Mouse (Mus musculus) MEL (cell line): ENCODE measurements at regions not wholly inside any gene's neighbourhood (a gene's known extent, or its start where the extent isn't known, plus 50 kb on each side); places are given as distances from the start of the nearest gene placed in this dataset.

Experiments
- DNase-seq: peaks from one replicate; pipeline ENCODE4 v3.0.0; 2011; ENCODE audit warnings: low read depth, low spot score
- H3K27ac ChIP-seq: 2 replicates; pipeline ENCODE4 v1.5.1; 2012; ENCODE audit warnings: low read depth, mild to moderate bottlenecking, control low read depth, low read length, moderate library complexity; ENCODE audit not compliant: control insufficient read depth
- H3K27me3 ChIP-seq, 2 experiments: fragments of 150-350 bp in 1 of 2; sonication (generic) in 1 of 2; 2 replicates each; pipeline ENCODE4 v1.6.1; 2012; ENCODE audit warnings: low read length in 2 of 2, mild to moderate bottlenecking in 2 of 2, improper control_type of control experiment in 1 of 2, moderate library complexity in 1 of 2; ENCODE audit not compliant: insufficient read depth in 2 of 2, control insufficient read depth in 1 of 2
- H3K36me3 ChIP-seq, 2 experiments: 2 replicates each; pipeline ENCODE4 v1.6.1; 2012 to 2014; ENCODE audit warnings: low read length in 2 of 2, improper control_type of control experiment in 1 of 2, inconsistent platforms in 1 of 2, mild to moderate bottlenecking in 1 of 2; ENCODE audit not compliant: insufficient read depth in 2 of 2, control insufficient read depth in 1 of 2
- H3K4me1 ChIP-seq, 2 experiments: fragments of 150-350 bp in 1 of 2; sonication (generic) in 1 of 2; 2 replicates each; pipeline ENCODE4 v1.6.1; 2012; ENCODE audit warnings: low read length in 2 of 2, improper control_type of control experiment in 1 of 2, mild to moderate bottlenecking in 1 of 2; ENCODE audit not compliant: insufficient read depth in 2 of 2, control insufficient read depth in 1 of 2
- H3K4me3 ChIP-seq, 2 experiments: fragments of 150-350 bp in 1 of 2; sonication (generic) in 1 of 2; 2 replicates each; pipeline ENCODE4 v1.5.1; 2012; ENCODE audit warnings: low read depth in 2 of 2, low read length in 2 of 2, mild to moderate bottlenecking in 2 of 2, moderate library complexity in 2 of 2, control low read depth in 1 of 2, improper control_type of control experiment in 1 of 2; ENCODE audit not compliant: control insufficient read depth in 1 of 2, insufficient read depth in 1 of 2
- H3K79me2 ChIP-seq: 2 replicates; pipeline ENCODE4 v1.6.1; 2012; ENCODE audit warnings: mild to moderate bottlenecking, low read length, moderate library complexity; ENCODE audit not compliant: control insufficient read depth, poor library complexity, insufficient read depth
- H3K9ac ChIP-seq: 2 replicates; pipeline ENCODE4 v1.6.1; 2012; ENCODE audit warnings: low read depth, mild to moderate bottlenecking, control low read depth, low read length, moderate library complexity; ENCODE audit not compliant: control insufficient read depth, poor library complexity, severe bottlenecking
- H3K9me3 ChIP-seq: fragments of 150-350 bp; sonication (generic); replicated peaks from 2 replicates; pipeline ENCODE4 v1.6.1; 2012; ENCODE audit warnings: mild to moderate bottlenecking, low read length, improper control_type of control experiment, moderate library complexity; ENCODE audit not compliant: insufficient read depth
- BHLHE40 ChIP-seq: IDR thresholded peaks from 2 replicates; pipeline ENCODE4 v1.6.1; 2012; ENCODE audit warnings: low read depth, mild to moderate bottlenecking, inconsistent platforms, low read length, improper control_type of control experiment, borderline replicate concordance
- CHD1 ChIP-seq: IDR thresholded peaks from 2 replicates; pipeline ENCODE4 v1.6.1; 2012; ENCODE audit warnings: low read depth, mild to moderate bottlenecking, inconsistent platforms, low read length, improper control_type of control experiment
- CTCF ChIP-seq, 3 experiments: IDR thresholded peaks in 2 of 3; conservative IDR thresholded peaks in 1 of 3; 2 replicates each; pipeline ENCODE4 v1.5.1; 2011 to 2012; ENCODE audit warnings: low read length in 3 of 3, low read depth in 2 of 3, mild to moderate bottlenecking in 2 of 3, improper control_type of control experiment in 1 of 3, inconsistent platforms in 1 of 3, mixed read lengths in 1 of 3, moderate library complexity in 1 of 3; ENCODE audit not compliant: control insufficient read depth in 1 of 3, insufficient read depth in 1 of 3, poor library complexity in 1 of 3, severe bottlenecking in 1 of 3
- E2F4 ChIP-seq: IDR thresholded peaks from 2 replicates; pipeline ENCODE4 v1.6.1; 2011; ENCODE audit warnings: low read depth, low read length, improper control_type of control experiment, borderline replicate concordance
- GATA1 ChIP-seq: IDR thresholded peaks from 2 replicates; pipeline ENCODE4 v1.6.1; 2011; ENCODE audit warnings: low read depth, low read length, improper control_type of control experiment
- HCFC1 ChIP-seq: IDR thresholded peaks from 2 replicates; pipeline ENCODE4 v1.6.1; 2012; ENCODE audit warnings: low read depth, mild to moderate bottlenecking, inconsistent platforms, low read length, improper control_type of control experiment, moderate library complexity
- JUND ChIP-seq: IDR thresholded peaks from 2 replicates; pipeline ENCODE4 v1.6.1; 2011; ENCODE audit warnings: low read depth, mild to moderate bottlenecking, improper control_type of control experiment, low read length
- MAFK ChIP-seq: IDR thresholded peaks from 2 replicates; pipeline ENCODE4 v1.6.1; 2011; ENCODE audit warnings: low read depth, mild to moderate bottlenecking, low read length, improper control_type of control experiment, borderline replicate concordance
- MAZ ChIP-seq: IDR thresholded peaks from 2 replicates; pipeline ENCODE4 v1.6.1; 2012; ENCODE audit warnings: low read depth, mild to moderate bottlenecking, inconsistent platforms, low read length, improper control_type of control experiment
- MEF2A ChIP-seq: IDR thresholded peaks from 2 replicates; pipeline ENCODE4 v1.6.1; 2014; ENCODE audit warnings: low read depth, mild to moderate bottlenecking, inconsistent platforms, low read length, improper control_type of control experiment; ENCODE audit not compliant: poor library complexity, insufficient replicate concordance, severe bottlenecking; ENCODE audit errors: extremely low read depth
- MXI1 ChIP-seq: IDR thresholded peaks from 2 replicates; pipeline ENCODE4 v1.6.1; 2011; ENCODE audit warnings: mild to moderate bottlenecking, low read depth, low read length, improper control_type of control experiment
- NRF1 ChIP-seq: IDR thresholded peaks from 2 replicates; pipeline ENCODE4 v1.6.1; 2014; ENCODE audit warnings: low read depth, mild to moderate bottlenecking, inconsistent platforms, low read length, improper control_type of control experiment, moderate library complexity; ENCODE audit not compliant: poor library complexity, insufficient read depth, severe bottlenecking
- RAD21 ChIP-seq: IDR thresholded peaks from 2 replicates; pipeline ENCODE4 v1.6.1; 2011; ENCODE audit warnings: mild to moderate bottlenecking, low read depth, low read length, improper control_type of control experiment
- RCOR1 ChIP-seq: IDR thresholded peaks from 2 replicates; pipeline ENCODE4 v1.6.1; 2012; ENCODE audit warnings: low read depth, mild to moderate bottlenecking, inconsistent platforms, low read length, improper control_type of control experiment
- TCF12 ChIP-seq: IDR thresholded peaks from 2 replicates; pipeline ENCODE4 v1.6.1; 2014; ENCODE audit warnings: low read depth, mild to moderate bottlenecking, inconsistent platforms, low read length, improper control_type of control experiment, moderate library complexity
- UBTF ChIP-seq: IDR thresholded peaks from 2 replicates; pipeline ENCODE4 v1.6.1; 2012; ENCODE audit warnings: low read depth, mild to moderate bottlenecking, inconsistent platforms, low read length, improper control_type of control experiment, moderate library complexity, borderline replicate concordance; ENCODE audit not compliant: insufficient read depth
- USF2 ChIP-seq, 2 experiments: IDR thresholded peaks; 2 replicates each; pipeline ENCODE4 v1.6.1; 2011 to 2012; ENCODE audit warnings: improper control_type of control experiment in 2 of 2, low read length in 2 of 2, borderline replicate concordance in 1 of 2, inconsistent platforms in 1 of 2, low read depth in 1 of 2, mild to moderate bottlenecking in 1 of 2; ENCODE audit not compliant: insufficient read depth in 1 of 2
- ZKSCAN1 ChIP-seq: IDR thresholded peaks from 2 replicates; pipeline ENCODE4 v1.6.1; 2012; ENCODE audit warnings: low read depth, mild to moderate bottlenecking, inconsistent platforms, low read length, improper control_type of control experiment, moderate library complexity
- ZMIZ1 ChIP-seq: IDR thresholded peaks from 2 replicates; pipeline ENCODE4 v1.6.1; 2012; ENCODE audit warnings: low read depth, mild to moderate bottlenecking, inconsistent platforms, low read length, improper control_type of control experiment, moderate library complexity
- ZNF384 ChIP-seq: IDR thresholded peaks from 2 replicates; pipeline ENCODE4 v1.6.1; 2012; ENCODE audit warnings: low read depth, mild to moderate bottlenecking, inconsistent platforms, low read length, improper control_type of control experiment

- no peak overlapping the region for H3K4me3 ChIP-seq
- no peak overlapping the region for H3K9ac ChIP-seq
- no peaks in the 10 kb centered on the region for H3K9me3 ChIP-seq
- H3K36me3 ChIP-seq, result no peaks in the 10 kb centered on the region
- H3K27me3 ChIP-seq, result no peaks in the 10 kb centered on the region
- no peak for DNase-seq
- no peak overlapping the region for H3K27ac ChIP-seq
- TF ChIP-seq ZKSCAN1, result no peak
- no peak for TF ChIP-seq HCFC1
- TF ChIP-seq RCOR1, result no peak
- TF ChIP-seq ZMIZ1, result no peak
- no peak for TF ChIP-seq NRF1
- TF ChIP-seq TCF12, result no peak
- TF ChIP-seq UBTF, result no peak
- no peak for TF ChIP-seq RAD21
- no peak for TF ChIP-seq BHLHE40
- no peak for TF ChIP-seq MAFK
- TF ChIP-seq MXI1, result no peak
- TF ChIP-seq JUND, result no peak
- TF ChIP-seq CTCF (IDR thresholded peaks at IDR 0.05 in 2 of 3, conservative IDR thresholded peaks at IDR 0.05 in 1 of 3; ENCODE audit: control insufficient read depth in 1 of 3, insufficient read depth in 1 of 3, low read depth in 2 of 3, low read length in 3 of 3, poor library complexity in 1 of 3, severe bottlenecking in 1 of 3), result no peak
- TF ChIP-seq CHD1, result no peak
- no peak for TF ChIP-seq MEF2A
- no peak for TF ChIP-seq GATA1
- no peak for TF ChIP-seq E2F4
- TF ChIP-seq ZNF384, result no peak
- TF ChIP-seq MAZ, result no peak
- no peaks in the 10 kb centered on the region for H3K4me1 ChIP-seq
- H3K79me2 ChIP-seq, result no peaks in the 10 kb centered on the region
These were observed 53.8 kb downstream of the Neurod6 start for GRCm38 (mm10) chr6:55627228-55627627.

GRCm38 (mm10) chr6:55620366-55620765 lies 60.7 kb downstream of the Neurod6 start:
- Histone ChIP-seq H3K27ac (no peak overlapping the region), H3K4me1 (no peaks in the 10 kb centered on the region), H3K4me3 (no peak overlapping the region), H3K9me3 (no peaks in the 10 kb centered on the region), H3K9ac (no peak overlapping the region), H3K36me3 (no peaks in the 10 kb centered on the region), H3K27me3 (no peaks in the 10 kb centered on the region), H3K79me2 (no peaks in the 10 kb centered on the region)
- no peak for DNase-seq
- TF ChIP-seq TCF12 (no peak), USF2 (IDR thresholded peaks at IDR 0.05; ENCODE audit: borderline replicate concordance in 1 of 2, insufficient read depth in 1 of 2, low read depth in 1 of 2, low read length in 2 of 2) (no peak)
